Mouse (Mus musculus) megakaryocyte, adult 5-6 weeks (primary cell): Measurements from ENCODE around the gene Pou2f3. TPM values are rescaled to one million over a fixed set of nuclear protein-coding genes. Genes with fewer than 3 reads are reported as not detected.
A peak's percentile ranks its signal among the peaks of the same experiment; 100 is the strongest.
"Not testable (repeated sequence)": the region's sequence is repeated elsewhere in the genome, so short reads cannot be mapped to it uniquely, and the experiment has no call there.

Experiments
- ATAC-seq: 2 replicates; pipeline ENCODE4 v1.8.0; 2016; ENCODE audit warnings: mild to moderate bottlenecking, inconsistent platforms; ENCODE audit not compliant: poor library complexity, severe bottlenecking
- total RNA-seq, 2 experiments: library from RNA; stranded (forward) in 1 of 2; stranded (reverse) in 1 of 2; fragments of 153-499, 151-499 nt in 1 of 2; fragments of 221-1000, 200-1000 nt in 1 of 2; gene quantifications; 2 replicates each; pipeline versions ENCODE4 v1.2.3 to v1.2.4; 2015 to 2017

Gene Pou2f3
- total RNA-seq, 2 experiments from 2014 or later: not detected

DNA sequence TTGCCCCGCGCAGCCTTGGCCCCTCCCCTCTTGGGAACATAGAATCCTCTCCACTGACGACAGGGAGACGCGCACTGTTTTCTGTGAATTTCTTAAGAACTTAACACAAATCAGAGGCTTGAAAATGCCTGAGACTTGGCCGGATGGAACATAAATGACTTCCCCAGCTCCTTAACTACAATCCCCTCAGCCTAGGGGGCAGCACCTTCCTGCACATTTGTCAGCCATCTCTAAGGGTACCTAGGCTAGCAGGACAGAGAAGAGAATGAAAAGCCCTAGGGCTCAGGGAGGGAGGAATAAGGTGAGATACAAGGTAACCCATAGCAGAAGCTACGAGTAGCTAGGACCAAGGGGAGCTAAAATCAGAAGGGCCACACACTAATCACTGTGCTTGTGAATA is 32.0 kb downstream of the Pou2f3 start:
- ATAC-seq: no peak

DNA sequence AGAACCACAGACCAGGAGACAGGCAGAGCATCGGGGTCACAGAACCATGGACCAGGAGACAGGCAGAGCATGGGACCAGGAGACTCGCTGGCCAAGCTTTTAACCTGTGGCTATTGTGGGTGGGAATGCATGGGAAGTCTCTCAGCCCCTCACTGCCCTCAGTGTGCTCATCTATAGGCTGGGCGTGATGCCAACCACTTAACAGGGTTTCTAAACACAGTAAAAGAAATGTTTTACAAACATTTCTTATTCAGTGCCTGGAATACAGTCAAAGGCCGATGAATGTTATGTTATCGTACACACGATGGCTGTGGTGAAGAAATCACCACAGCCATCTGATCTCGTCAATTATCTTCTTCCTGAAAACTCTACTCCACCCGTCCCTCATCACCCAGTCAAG is 43.1 kb downstream of the Pou2f3 start:
- ATAC-seq: no peak

- no peak for ATAC-seq
Measured at GRCm38 (mm10) chr9:43166346-43166745, 43.8 kb downstream of the Pou2f3 start.

GRCm38 (mm10) chr9:43155960-43156359 is 54.2 kb downstream of the Pou2f3 start:
- no peak for ATAC-seq

GRCm38 (mm10) chr9:43151779-43152178 is 58.4 kb downstream of the Pou2f3 start:
- peak; percentile 49; the same call in 1 of the 2 replicates for ATAC-seq

DNA sequence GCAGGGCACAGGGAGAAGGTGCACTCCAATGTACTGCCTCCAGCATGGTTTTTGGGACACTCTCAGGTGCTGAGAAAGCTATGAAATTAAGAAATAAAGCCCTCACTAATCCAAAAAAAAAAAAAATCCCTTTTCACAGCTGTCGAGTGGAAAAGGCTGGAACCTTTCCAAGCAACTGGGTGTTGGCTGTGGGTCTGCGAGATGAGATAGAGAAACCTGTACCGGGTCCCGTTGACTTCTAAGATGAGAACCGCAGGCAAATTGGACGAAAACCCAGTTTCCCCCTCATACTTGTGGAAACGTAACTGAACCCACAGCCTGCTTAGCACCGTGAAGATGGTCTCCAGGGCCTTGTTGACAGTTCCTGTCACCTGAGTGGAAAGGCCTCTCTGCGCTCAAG is 59.2 kb downstream of the Pou2f3 start:
- ATAC-seq: no peak

GRCm38 (mm10) chr9:43150075-43150474 is 60.1 kb downstream of the Pou2f3 start:
- no peak for ATAC-seq

GRCm38 (mm10) chr9:43149498-43149897 is 60.7 kb downstream of the Pou2f3 start:
- ATAC-seq: no peak

DNA sequence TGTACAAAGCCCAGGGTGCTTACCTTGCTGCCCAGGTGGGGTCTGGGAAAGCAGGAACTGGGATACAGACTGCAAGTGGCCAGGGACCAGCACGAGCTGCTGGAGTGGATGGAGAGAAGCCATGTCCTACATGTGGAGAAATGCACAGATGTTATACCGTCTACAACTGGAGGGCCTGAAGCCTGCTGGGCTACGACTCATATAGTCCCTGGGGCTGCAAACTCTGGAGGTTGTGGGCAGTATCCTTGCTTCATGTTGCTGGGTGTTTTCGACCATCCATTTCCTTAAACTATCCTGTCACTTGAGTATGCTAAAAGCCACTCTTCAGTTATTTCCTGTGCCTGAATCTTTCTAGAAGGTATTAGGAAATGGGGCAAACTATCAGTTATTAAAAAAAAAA is 65.0 kb downstream of the Pou2f3 start:
- ATAC-seq: no peak

- ATAC-seq: no peak
Measured at GRCm38 (mm10) chr9:43144206-43144810, 65.9 kb downstream of the Pou2f3 start.

DNA sequence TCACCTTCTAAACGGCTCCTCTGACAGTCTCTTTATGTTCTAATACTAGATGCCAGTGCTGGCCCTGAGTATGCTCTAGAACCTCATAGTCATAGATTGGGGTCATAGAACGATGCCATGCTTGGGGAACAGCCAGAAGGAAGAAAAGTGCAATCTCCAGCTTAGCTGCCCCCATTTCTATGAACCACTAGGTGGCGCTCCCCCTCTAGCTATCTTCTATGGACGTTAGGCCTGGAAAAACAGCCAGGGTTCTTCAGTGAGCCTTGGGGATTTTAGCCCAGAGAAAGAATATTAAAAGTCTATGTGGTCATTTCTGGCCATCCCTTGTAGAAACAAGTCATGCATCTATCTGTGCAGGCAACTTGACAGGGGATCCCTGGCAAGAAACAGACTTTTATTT is 68.3 kb downstream of the Pou2f3 start:
- no peak for ATAC-seq

GRCm38 (mm10) chr9:43133525-43133924 is 76.6 kb downstream of the Pou2f3 start:
- no peak for ATAC-seq

- no peak for ATAC-seq
Measured at GRCm38 (mm10) chr9:43132380-43132779, 77.8 kb downstream of the Pou2f3 start.

DNA sequence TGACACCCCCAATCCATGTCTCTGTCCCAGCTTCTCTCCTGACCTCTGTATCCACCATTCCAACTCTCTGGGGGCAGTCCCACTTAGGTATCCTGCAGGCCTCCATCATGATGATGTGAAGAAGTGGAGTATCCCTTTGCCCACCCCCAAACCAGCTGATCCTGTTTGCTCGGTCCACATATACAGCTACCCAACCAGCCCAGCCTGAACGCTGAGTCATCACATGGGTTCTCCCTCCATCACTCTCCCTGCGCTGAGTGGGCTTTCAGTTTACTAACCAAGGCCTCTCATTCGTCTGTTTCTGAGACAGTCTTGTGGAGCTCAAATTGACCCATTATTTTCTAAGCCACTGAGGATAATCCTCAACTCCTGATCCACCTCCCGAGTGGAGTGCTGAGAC is 78.2 kb downstream of the Pou2f3 start:
- no peak for ATAC-seq

GRCm38 (mm10) chr9:43130684-43131083 is 79.5 kb downstream of the Pou2f3 start:
- ATAC-seq: no peak

DNA sequence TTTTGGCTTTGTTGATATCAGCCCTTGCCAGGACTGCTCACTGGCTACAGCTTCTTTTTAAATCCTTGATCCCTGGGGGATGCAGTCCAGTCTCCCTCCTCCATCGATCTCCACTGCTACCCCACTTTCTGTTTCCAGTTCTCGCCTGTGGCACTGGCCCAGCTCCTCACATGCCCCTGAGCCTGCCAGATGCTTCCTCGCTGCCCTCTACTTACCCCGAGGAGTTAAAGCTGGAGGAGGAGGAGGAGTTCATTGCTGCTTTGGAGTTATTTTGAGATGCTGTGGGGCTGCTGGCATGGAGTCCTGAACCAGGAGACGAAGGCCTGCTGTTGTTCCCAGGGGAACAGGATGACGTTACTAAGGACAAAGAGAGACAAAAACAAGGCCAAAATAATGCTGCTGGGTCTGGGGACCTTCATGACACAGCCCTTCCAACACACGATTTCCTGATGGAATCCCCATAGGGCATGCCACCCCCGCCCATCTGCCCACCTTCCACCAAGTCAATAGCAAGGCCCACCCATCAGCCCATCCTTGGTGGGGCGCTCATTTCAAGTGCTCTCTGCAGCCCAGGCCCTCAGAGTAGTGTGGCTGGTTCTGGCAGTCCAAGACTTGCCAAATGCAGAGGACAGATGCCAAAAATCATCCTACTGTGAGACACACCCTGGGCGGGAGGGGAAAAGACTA is 82.9 kb downstream of the Pou2f3 start:
- no peak for ATAC-seq

DNA sequence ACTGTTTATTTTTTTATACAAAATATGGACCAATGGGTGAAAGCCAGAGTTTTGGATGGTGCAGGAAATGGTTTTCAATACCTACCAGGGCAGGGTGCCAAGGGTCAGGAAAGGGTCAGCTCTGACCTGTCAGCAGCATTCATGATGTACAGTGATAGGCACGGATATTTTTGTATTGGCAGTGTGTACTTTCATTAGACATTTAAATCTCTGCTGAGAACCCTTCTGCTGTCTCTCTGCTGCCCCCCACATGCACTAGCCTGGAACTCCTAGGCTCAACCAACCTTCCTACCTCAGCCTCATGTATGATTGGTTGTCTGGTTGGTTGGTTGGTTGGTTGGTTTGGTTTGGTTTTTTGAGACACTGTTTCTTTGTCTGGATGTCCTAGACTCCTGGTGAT is 87.8 kb downstream of the Pou2f3 start:
- no peak for ATAC-seq

DNA sequence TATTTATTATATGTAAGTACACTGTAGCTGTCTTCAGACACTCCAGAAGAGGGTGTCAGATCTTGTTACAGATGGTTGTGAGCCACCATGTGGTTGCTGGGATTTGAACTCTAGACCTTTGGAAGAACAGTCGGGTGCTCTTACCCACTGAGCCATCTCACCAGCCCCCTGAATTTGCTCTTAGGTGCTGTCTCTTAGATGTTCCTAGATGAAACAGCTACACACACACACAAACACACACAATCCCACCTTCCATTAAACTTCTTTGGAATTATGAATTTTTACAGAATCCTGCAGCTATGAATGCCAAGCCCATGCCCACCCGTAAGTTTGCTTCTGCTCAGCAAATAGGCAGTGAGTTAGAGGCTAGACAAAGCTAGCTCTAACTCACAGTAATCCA is 88.2 kb downstream of the Pou2f3 start:
- ATAC-seq: not testable (repeated sequence)

- ATAC-seq: no peak
Measured at GRCm38 (mm10) chr9:43116997-43117336, 93.2 kb downstream of the Pou2f3 start.

DNA sequence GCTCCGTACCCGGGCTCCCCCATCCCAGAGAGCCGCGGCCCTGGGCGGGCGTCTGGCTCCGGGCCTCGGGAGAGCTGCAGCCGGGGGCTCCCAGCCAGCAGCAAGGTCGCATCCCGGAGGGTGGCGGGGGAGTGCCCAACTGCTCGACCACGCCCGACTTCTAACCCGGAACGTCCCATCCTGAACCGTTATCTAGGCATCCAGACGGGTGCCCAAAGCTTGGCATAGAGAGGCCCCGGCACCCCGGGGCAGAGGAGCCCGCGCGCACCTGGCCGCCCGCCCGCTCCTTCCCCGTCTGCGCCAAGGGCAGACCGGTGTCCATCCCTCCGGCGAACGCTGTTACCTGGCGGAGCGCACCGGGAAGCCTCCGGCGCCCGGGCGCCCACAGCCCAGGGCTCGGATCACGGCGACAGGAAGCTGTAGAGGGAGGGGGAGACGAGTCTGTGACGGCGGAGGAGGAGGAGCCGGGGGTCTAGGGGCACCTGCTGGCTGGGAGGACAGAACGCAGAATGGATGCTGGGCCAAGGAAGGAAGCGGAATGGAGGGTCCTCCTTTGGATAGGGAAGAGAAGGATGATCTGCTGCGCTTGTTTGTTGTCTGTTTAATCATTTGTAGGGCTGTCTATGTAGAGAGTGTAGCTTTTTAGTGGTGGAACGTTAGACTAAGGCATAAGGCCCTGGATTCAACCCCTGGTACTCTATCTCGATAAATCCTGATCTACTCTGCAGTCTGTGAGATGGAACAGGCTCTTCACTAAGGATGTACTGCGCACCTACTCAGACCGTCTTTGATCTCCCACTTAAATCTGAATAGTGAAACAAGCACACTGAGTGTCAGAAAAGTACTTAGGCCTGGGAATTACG is 93.8 kb downstream of the Pou2f3 start, which contains the start of gene Tmem136:
Gene Tmem136 (minus strand): TSS at position 437 of the 863 bp plus-strand sequence.
- ATAC-seq: no peak

- no peak for ATAC-seq
Measured at GRCm38 (mm10) chr9:43115431-43116133, 94.6 kb downstream of the Pou2f3 start.
